Mouse (Mus musculus): ENCODE measurements at regions not wholly inside any gene's neighbourhood (a gene's known extent, or its start where the extent isn't known, plus 50 kb on each side); places are given as distances from the start of the nearest gene placed in this dataset.
"Not testable (repeated sequence)": the region's sequence is repeated elsewhere in the genome, so short reads cannot be mapped to it uniquely, and the experiment has no call there.

DNA sequence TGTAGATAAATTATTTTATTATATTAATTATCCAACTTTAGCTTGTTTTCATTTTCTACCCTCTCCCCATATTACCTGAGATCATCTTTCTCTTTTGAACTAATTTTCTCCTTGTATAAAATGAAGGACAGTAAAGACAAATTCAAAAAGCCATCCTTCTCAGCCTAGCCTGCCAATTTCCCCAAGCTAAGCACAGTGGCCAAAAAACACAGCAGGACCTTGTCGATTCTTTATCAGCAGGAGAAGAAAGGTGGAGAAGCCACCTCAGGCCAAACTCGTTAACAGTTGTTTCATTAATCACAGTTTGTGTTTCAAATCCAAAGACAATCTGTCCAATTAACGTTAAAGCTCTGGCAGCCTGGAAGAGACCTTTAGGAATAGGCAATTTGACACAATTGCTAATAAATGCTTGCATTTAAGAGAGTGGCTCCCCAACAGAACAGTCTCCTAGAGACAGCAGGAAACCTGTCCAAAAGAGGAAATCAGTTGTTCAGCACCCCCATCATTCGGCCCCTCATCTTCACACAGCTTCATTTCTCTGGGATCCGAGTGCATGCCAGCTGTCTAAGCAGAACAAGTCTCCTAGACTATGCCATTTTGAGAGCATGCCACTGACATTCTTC, 135.7 kb upstream of the Tlr4 start:
- DNase-seq, result peak in 1 of 2 experiments; percentile 14

DNA sequence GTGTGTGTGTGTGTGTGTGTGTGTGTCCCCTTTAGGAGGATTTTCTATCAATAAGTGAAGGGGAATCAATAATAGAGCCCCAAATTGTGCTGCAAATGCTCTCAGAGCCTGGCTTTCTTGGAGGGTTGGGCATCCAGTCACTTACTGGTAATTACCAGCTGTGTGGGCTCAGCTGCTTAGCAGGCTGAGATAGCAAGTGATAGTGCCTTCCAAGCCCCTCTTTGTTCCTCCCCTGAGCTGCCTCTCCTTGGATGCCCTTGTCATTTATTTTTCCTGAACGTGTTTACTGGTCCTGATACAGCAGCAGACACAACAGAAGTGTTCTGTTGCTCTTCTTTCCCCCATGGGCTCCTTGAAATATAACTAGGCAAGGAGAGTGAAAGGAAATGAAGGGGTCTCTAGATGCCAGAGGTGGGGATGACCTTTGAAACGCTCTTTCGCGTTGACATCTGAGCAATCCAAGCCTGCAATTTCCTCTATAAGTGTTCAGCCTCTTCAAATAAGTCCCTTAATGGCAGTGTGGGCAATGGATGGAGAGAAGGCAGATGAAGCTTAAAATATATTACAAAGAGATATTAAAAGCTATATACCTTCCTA, 133.3 kb upstream of the Tlr4 start:
- DNase-seq, result no peak

DNA sequence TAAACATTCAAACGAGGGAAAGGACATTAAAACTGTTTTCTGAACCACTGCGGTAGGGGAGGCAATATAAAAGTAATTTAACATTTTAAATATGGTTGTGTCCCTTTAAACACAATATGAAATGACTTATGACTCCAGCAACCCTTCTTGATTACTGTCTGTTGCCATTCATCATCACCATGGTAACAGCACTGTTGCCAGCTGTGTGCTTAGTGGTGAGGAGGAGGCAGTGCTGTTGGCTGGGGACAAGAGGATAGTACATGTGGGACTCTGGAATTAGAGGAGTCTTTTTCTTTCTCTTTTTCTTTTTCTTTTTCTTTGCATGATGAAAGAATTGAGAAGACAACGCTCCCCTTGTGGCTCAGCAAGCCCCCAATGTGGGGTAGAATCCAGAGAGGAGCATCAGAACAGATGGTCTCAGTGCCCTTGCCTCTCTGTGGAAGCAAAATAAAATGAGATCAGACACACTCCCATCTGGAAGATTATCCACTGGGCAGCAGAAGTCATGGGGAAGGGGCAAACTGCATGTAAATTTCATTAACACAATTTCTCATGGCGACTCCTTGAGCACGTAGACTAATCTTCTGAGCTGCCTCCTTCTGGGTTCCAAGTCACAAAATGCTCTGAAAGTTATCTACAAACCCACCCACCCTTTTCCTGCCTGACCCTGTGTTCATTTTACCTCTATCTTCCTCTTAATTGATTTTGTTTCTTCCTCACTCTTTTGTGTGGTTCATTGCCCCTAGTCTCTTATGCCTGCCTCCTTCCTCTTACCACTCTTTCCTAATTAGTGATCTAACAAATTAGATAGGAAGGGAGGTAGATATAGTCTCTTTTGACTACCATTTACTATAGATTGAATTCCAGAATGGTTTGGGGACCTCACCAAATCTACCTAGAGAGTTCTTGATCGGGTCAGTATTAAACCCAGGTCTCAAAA, 111.3 kb upstream of the Tlr4 start:
- no peak for DNase-seq

DNA sequence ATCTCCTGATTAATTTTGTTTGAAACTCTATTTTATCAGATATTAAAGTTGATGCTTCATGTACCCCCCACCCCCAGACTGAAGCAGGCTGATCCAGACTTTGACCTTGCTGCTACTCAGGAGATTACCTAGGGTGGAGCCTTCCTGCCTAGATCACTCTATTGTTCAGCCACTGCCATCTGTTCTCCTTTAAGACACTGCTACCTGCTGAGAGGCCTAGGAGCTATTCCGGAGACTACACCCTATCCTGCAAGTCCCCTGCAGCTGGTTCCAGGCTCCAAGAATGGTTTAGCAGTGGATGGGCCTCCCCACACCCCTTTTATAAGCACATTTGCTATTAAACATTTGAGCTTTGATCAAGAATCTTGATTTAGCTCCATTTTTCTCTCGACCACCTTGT, 90.0 kb upstream of the Tlr4 start:
- no peak for DNase-seq

DNA sequence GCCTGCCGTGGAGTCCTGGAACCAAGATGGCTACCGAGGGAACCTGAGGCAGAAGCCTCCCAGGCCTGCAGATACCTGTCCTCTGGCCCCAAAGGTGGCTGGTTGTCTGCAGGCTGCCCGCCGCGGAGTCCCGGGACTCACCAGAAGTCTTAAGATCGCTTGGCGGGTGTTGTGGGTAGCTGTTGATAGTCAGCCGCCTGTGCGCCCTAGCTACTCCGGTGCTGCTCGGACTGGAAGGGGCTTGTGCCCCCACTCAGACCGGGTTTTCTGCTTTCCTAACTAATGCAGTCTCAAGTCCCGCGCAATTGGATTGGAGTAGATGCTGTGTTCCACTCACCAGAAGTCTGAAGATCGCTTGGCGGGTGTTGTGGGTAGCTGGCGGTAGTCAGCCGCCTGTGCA, 84.0 kb upstream of the Tlr4 start:
- DNase-seq, result not testable (repeated sequence)

DNA sequence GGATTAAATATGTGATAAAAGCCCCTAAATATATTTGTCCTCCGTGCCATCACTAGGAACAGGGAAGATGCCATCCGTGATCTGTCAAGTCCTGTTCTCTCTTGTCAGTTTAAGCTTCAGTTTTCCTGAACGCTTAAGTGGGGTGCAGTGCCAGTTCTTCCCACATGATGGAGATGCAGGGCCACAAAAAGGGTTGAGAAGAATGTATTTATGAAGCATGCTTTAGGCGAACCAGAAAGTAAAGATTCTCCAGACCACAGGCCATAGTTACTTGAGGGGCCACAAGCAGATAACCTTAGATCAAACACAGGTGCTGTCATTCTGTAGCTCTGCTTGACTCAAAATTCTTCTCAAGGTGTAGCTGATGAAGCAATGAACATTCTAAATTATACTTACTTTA, 58.6 kb upstream of the Tlr4 start:
- peak; percentile 77 to 88 for DNase-seq

Data from cerebellum, postnatal 36 days (tissue).